Mouse (Mus musculus) liver, embryonic 15.5 days (tissue): Measurements from ENCODE around the gene Zfp316. TPM values are rescaled to one million over a fixed set of nuclear protein-coding genes. Genes with fewer than 3 reads are reported as not detected.
A peak's percentile ranks its signal among the peaks of the same experiment; 100 is the strongest.

ENCODE experiments used
- ATAC-seq: fragments of 200-750 bp; cut with Nextera tagmentation; 2 replicates; pipeline ENCODE4 v1.8.0; 2017; ENCODE audit warnings: moderate number of reproducible peaks, mild to moderate bottlenecking, moderate library complexity; ENCODE audit not compliant: insufficient read depth
- H3K27ac ChIP-seq: fragments of 300-500 bp; sonication (generic); replicated peaks from 2 replicates; pipeline ENCODE4 v1.5.1; 2015; ENCODE audit warnings: mild to moderate bottlenecking, inconsistent platforms
- H3K27me3 ChIP-seq: fragments of 300-500 bp; sonication (generic); 2 replicates; pipeline ENCODE4 v1.6.1; 2015; ENCODE audit warnings: mild to moderate bottlenecking, inconsistent platforms
- H3K36me3 ChIP-seq: fragments of 300-500 bp; sonication (generic); replicated peaks from 2 replicates; pipeline ENCODE4 v1.6.1; 2015; ENCODE audit warnings: moderate library complexity, mild to moderate bottlenecking, inconsistent platforms
- H3K4me1 ChIP-seq: fragments of 300-500 bp; sonication (generic); replicated peaks from 2 replicates; pipeline ENCODE4 v1.6.1; 2015; ENCODE audit warnings: inconsistent platforms
- H3K4me2 ChIP-seq: fragments of 300-500 bp; sonication (generic); 2 replicates; pipeline ENCODE4 v1.6.1; 2015; ENCODE audit warnings: moderate library complexity, mild to moderate bottlenecking, inconsistent platforms
- H3K4me3 ChIP-seq: fragments of 300-500 bp; sonication (generic); replicated peaks from 2 replicates; pipeline ENCODE4 v1.5.1; 2015; ENCODE audit warnings: mild to moderate bottlenecking, inconsistent platforms
- H3K9ac ChIP-seq: fragments of 300-500 bp; sonication (generic); 2 replicates; pipeline ENCODE4 v1.6.1; 2015; ENCODE audit warnings: moderate library complexity, mild to moderate bottlenecking, inconsistent platforms
- H3K9me3 ChIP-seq: fragments of 300-500 bp; sonication (generic); replicated peaks from 2 replicates; pipeline ENCODE4 v1.6.1; 2016; ENCODE audit warnings: inconsistent platforms
- WGBS: fragments of 180-500 bp; shearing (Covaris S2); methylation state at CpG from one replicate; pipeline ENCODE4 v1.1.7; 2015; ENCODE audit warnings: mixed read lengths; ENCODE audit not compliant: insufficient replicate concordance; 5-methylcytosine and 5-hydroxymethylcytosine counted together
- polyA plus RNA-seq: library from polyadenylated mRNA; unstranded; fragments of >200 nt; fragmentation: Nextera tagmentation; extraction: Ambion mirVana; gene quantifications from 2 replicates; pipeline ENCODE4 v1.2.1, GENCODE M21; 2015

The Zfp316 gene
- polyA plus RNA-seq, 1 experiment from 2014 or later: 0.23 TPM

GRCm38 (mm10) chr5:143301296-143301695 lies 31.5 kb upstream of the Zfp316 start:
- no peak for ATAC-seq
- Histone ChIP-seq H3K9ac (no peak overlapping the region), H3K27ac (no peak overlapping the region), H3K4me2 (no peak overlapping the region), H3K27me3 (no peaks in the 10 kb centered on the region), H3K4me3 (no peak overlapping the region), H3K4me1 (no peaks in the 10 kb centered on the region), H3K36me3 (peaks cover 69% of the 10 kb centered on the region), H3K9me3 (no peaks in the 10 kb centered on the region)
- 71% methylated on average over 8 of the region's 8 CpGs for WGBS

DNA sequence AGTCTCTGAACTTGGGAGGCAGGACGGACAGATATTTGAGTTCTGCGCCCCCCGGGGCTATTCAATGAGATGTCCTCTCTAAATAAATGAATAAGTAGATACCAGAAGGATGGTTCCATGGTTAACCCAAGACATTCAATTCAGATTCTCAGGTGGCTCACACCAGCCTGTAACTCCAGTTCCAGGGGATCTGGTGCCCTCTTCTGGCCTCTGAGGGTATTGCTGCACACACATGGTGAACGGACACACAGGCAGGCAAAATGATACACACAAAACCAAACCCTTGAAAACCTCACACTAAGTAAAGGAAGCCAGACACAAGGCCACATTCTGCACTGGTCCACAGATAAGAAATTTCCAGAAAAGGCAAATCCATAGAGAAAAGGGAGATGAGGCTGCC lies 29.9 kb upstream of the Zfp316 start:
- H3K4me3 ChIP-seq: no peak overlapping the region
- H3K9ac ChIP-seq: no peak overlapping the region
- no peaks in the 10 kb centered on the region for H3K4me1 ChIP-seq
- WGBS: 83% methylated on average over 4 of the region's 4 CpGs
- peaks cover 53% of the 10 kb centered on the region for H3K36me3 ChIP-seq
- no peaks in the 10 kb centered on the region; the same call in 1 of the 2 replicates for H3K27me3 ChIP-seq
- no peak overlapping the region for H3K27ac ChIP-seq
- no peaks in the 10 kb centered on the region for H3K9me3 ChIP-seq
- H3K4me2 ChIP-seq: no peak overlapping the region
- ATAC-seq: no peak

DNA sequence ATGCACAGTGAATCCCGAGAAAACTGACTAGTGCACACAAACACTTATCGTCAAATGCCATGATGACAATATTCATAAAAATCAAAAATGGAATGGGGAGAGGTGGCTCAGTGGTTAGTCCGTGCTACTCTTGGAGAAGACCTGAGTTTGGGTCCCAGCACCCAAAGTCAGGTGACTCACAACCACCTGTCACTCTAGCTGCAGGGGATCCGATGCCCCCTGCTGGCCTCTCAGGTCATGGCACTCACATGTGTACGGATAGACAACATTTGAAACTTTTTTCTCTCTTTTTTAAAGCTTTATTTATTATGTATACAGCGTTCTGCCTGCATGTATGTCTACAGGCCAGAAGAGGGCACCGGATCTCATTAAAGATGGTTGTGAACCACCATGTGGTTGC lies 28.6 kb upstream of the Zfp316 start:
- Histone ChIP-seq H3K4me3 (no peak overlapping the region), H3K27me3 (peaks cover 13% of the 10 kb centered on the region), H3K9ac (no peak overlapping the region), H3K9me3 (no peaks in the 10 kb centered on the region), H3K4me2 (no peak overlapping the region), H3K27ac (no peak overlapping the region), H3K4me1 (no peaks in the 10 kb centered on the region), H3K36me3 (peaks cover 43% of the 10 kb centered on the region)
- 82% methylated on average over 7 of the region's 7 CpGs for WGBS
- ATAC-seq: no peak

DNA sequence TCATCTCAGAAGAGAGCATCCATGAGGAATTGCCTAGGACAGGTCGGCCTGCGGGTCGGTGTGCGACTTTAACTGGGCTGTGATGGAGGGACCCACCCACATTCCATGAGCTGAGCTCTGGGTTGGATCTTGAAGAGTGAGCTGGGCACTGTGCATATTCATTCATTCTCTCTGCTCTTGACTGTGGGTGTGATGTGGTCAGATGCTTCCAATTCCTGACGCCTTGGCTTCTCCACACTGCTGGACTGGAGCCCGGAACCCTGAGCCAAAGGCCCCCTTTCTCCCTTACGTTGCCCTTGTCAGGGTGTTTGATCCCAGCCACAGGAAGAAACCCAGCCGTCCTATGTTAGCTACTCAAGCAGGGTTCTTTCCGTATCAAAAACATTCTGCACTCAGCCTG lies 28.2 kb upstream of the Zfp316 start:
- Histone ChIP-seq H3K9ac (no peak overlapping the region), H3K36me3 (peaks cover 38% of the 10 kb centered on the region), H3K4me3 (no peak overlapping the region), H3K4me1 (no peaks in the 10 kb centered on the region), H3K27me3 (peaks cover 17% of the 10 kb centered on the region), H3K27ac (no peak overlapping the region), H3K9me3 (no peaks in the 10 kb centered on the region), H3K4me2 (no peak overlapping the region)
- ATAC-seq: no peak
- 84% methylated on average over 9 of the region's 9 CpGs for WGBS

- 78% methylated on average over 2 of the region's 2 CpGs for WGBS
- no peak overlapping the region for H3K4me2 ChIP-seq
- H3K9ac ChIP-seq: no peak overlapping the region
- ATAC-seq: no peak
- H3K27ac ChIP-seq: no peak overlapping the region
- H3K4me3 ChIP-seq: no peak overlapping the region
- H3K4me1 ChIP-seq: no peaks in the 10 kb centered on the region
- H3K9me3 ChIP-seq: no peaks in the 10 kb centered on the region
- peaks cover 12% of the 10 kb centered on the region for H3K36me3 ChIP-seq
- H3K27me3 ChIP-seq: peaks cover 43% of the 10 kb centered on the region
Measured at GRCm38 (mm10) chr5:143295330-143295729, 25.5 kb upstream of the Zfp316 start.

GRCm38 (mm10) chr5:143294862-143295261 lies 25.0 kb upstream of the Zfp316 start:
- peaks cover 7% of the 10 kb centered on the region for H3K36me3 ChIP-seq
- H3K4me3 ChIP-seq: no peak overlapping the region
- H3K4me2 ChIP-seq: no peak overlapping the region
- no peak overlapping the region for H3K9ac ChIP-seq
- no peak overlapping the region for H3K27ac ChIP-seq
- H3K9me3 ChIP-seq: no peaks in the 10 kb centered on the region
- no peak for ATAC-seq
- H3K4me1 ChIP-seq: no peaks in the 10 kb centered on the region
- WGBS: 67% methylated on average over 3 of the region's 3 CpGs
- peaks cover 48% of the 10 kb centered on the region for H3K27me3 ChIP-seq

- WGBS: 6% methylated on average over 38 of the region's 38 CpGs
- no peaks in the 10 kb centered on the region for H3K36me3 ChIP-seq
- H3K4me1 ChIP-seq: peaks cover 2% of the 10 kb centered on the region; the same call in 1 of the 2 replicates
- H3K27me3 ChIP-seq: peaks cover 62% of the 10 kb centered on the region
- H3K27ac ChIP-seq: no peak within 1 kb of the TSS
- H3K9ac ChIP-seq: no peak within 1 kb of the TSS
- ATAC-seq: no peak
- peak within 1 kb of the TSS; percentile 31 for H3K4me3 ChIP-seq
- peak within 1 kb of the TSS; percentile 46 for H3K4me2 ChIP-seq
- H3K9me3 ChIP-seq: no peaks in the 10 kb centered on the region
Measured at GRCm38 (mm10) chr5:143293404-143293803, 23.6 kb upstream of the Zfp316 start, which contains the start of gene Zfp853. Gene Zfp853, minus strand, starts transcription at chr5:143293623.

DNA sequence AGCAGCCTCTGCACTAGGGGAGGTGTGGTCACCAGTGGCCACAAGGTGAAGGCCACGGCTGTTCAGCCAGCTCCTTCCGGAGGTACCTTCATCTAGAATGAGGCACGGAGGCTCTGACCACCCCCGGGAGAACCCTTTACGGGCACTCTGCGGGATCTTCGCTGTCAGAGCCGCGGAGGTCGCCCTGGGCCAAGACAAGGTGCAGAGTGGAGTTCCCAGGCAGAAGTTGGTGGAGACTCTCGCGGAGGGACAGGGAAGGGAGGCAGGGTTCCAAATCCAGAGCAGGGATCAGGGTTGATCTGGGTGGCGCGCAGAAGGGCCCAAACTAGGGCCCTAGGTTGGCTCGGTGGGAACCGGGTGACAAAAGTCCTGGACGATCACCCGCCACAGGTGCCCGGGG lies 23.1 kb upstream of the Zfp316 start:
- peaks cover 68% of the 10 kb centered on the region for H3K27me3 ChIP-seq
- H3K9ac ChIP-seq: no peak overlapping the region
- H3K4me2 ChIP-seq: peak overlapping the region; percentile 46
- no peak for ATAC-seq
- no peaks in the 10 kb centered on the region for H3K9me3 ChIP-seq
- H3K27ac ChIP-seq: no peak overlapping the region
- no peaks in the 10 kb centered on the region for H3K36me3 ChIP-seq
- peaks cover 7% of the 10 kb centered on the region for H3K4me1 ChIP-seq
- 2% methylated on average over 19 of the region's 19 CpGs for WGBS
- H3K4me3 ChIP-seq: peak overlapping the region; percentile 31

GRCm38 (mm10) chr5:143289299-143289698 lies 19.5 kb upstream of the Zfp316 start:
- Histone ChIP-seq H3K4me1 (peaks cover 16% of the 10 kb centered on the region), H3K36me3 (no peaks in the 10 kb centered on the region), H3K9me3 (no peaks in the 10 kb centered on the region), H3K9ac (no peak overlapping the region), H3K27ac (no peak overlapping the region), H3K4me3 (no peak overlapping the region), H3K27me3 (peaks cover 96% of the 10 kb centered on the region), H3K4me2 (no peak overlapping the region)
- no peak for ATAC-seq
- 53% methylated on average over 9 of the region's 9 CpGs for WGBS

DNA sequence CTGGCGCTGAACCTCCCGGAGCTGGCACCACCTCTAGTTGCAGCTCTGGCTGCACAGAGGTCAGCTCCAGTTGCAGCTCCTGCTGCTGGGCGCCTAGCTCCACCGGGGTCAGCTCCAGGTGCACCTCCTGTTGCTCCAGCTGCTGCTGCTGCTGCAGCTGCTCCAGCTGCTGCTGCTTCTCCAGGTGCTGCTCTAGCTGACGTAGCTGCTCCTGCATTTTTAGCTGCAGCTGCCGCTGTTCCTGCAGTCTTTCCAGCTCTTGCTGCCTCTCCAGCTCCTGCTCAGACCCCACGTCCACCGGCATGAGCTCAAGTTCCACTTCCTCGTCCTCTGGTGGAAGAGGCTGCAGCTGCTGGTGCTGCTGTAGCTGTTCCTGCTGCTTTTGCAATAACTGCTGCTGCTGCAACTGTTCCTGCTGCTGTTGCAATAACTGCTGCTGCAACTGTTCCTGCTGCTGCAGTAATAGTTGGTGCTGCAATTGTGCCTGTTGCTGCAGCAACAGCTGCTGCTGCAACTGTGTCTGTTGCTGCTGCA lies 18.6 kb upstream of the Zfp316 start:
- ATAC-seq: no peak
- peaks cover 16% of the 10 kb centered on the region for H3K4me1 ChIP-seq
- no peaks in the 10 kb centered on the region for H3K36me3 ChIP-seq
- H3K4me3 ChIP-seq: peak overlapping the region; percentile 31
- peaks cover 87% of the 10 kb centered on the region for H3K27me3 ChIP-seq
- H3K9ac ChIP-seq: no peak overlapping the region
- no peak overlapping the region for H3K27ac ChIP-seq
- no peaks in the 10 kb centered on the region for H3K9me3 ChIP-seq
- H3K4me2 ChIP-seq: peak overlapping the region; percentile 55
- WGBS: 8% methylated on average over 9 of the region's 9 CpGs

GRCm38 (mm10) chr5:143287774-143288328 lies 18.0 kb upstream of the Zfp316 start:
- ATAC-seq: no peak
- peaks cover 87% of the 10 kb centered on the region for H3K27me3 ChIP-seq
- H3K4me1 ChIP-seq: peaks cover 16% of the 10 kb centered on the region
- peak overlapping the region; percentile 55 for H3K4me2 ChIP-seq
- H3K9ac ChIP-seq: no peak overlapping the region
- no peak overlapping the region for H3K27ac ChIP-seq
- no peaks in the 10 kb centered on the region for H3K9me3 ChIP-seq
- H3K4me3 ChIP-seq: peak overlapping the region; percentile 31
- no peaks in the 10 kb centered on the region for H3K36me3 ChIP-seq
- WGBS: 3% methylated on average over 48 of the region's 48 CpGs

GRCm38 (mm10) chr5:143284762-143285161 lies 14.9 kb upstream of the Zfp316 start:
- Histone ChIP-seq H3K27ac (no peak overlapping the region), H3K4me2 (no peak overlapping the region), H3K9ac (no peak overlapping the region), H3K27me3 (peaks cover 67% of the 10 kb centered on the region), H3K4me1 (peaks cover 16% of the 10 kb centered on the region), H3K36me3 (no peaks in the 10 kb centered on the region), H3K4me3 (no peak overlapping the region), H3K9me3 (no peaks in the 10 kb centered on the region)
- no peak for ATAC-seq
- WGBS: 46% methylated on average over 6 of the region's 6 CpGs
